Mouse (Mus musculus): ENCODE measurements around the gene Igfbp6.

The Igfbp6 gene

DNA sequence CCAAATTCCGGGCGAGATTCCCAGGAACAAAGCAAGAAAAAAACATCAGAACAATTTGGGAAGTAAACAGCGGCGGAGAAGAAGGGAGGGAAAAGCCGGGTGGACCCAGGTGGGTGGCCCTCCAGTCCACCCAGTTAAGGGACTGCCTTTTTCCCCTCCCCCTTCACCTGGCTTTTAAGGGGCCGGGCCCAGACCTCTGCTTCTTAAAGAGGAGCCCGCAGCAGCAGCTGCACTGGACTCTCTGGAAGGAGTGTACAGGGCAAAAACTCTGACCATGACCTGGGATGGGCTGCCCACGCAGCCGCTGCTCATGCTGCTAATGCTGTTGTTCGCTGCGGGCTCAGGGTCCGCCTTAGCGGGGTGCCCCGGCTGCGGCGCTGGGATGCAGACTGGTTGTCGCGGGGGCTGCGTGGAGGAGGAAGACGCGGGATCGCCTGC is at the start of gene Igfbp6:
TSS of gene Igfbp6 (plus strand) at position 89 of the 438 bp plus-strand sequence.
- DNase-seq (ENCODE audit: low spot score) = no peak

DNA sequence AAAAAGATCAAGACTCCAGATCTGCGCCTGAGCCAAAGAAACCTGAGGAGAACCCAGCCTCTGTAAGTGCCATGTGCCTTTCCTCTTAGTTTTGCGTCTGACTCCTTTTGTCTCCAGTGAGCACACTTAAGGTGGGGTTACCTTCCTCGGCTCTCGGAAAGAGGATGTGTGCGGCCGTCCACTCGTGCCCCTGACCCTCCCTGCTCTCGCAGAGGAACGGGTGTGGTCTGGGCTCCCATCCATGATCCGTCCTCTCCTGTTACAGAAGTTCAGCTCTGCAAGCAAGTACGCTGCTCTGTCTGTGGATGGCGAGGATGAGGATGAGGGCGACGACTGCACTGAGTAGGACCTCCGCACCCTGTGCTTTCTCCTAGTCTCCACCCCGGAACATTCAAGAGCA is 49.2 kb upstream of the Igfbp6 start:
- DNase-seq (ENCODE audit: low spot score) = no peak

DNA sequence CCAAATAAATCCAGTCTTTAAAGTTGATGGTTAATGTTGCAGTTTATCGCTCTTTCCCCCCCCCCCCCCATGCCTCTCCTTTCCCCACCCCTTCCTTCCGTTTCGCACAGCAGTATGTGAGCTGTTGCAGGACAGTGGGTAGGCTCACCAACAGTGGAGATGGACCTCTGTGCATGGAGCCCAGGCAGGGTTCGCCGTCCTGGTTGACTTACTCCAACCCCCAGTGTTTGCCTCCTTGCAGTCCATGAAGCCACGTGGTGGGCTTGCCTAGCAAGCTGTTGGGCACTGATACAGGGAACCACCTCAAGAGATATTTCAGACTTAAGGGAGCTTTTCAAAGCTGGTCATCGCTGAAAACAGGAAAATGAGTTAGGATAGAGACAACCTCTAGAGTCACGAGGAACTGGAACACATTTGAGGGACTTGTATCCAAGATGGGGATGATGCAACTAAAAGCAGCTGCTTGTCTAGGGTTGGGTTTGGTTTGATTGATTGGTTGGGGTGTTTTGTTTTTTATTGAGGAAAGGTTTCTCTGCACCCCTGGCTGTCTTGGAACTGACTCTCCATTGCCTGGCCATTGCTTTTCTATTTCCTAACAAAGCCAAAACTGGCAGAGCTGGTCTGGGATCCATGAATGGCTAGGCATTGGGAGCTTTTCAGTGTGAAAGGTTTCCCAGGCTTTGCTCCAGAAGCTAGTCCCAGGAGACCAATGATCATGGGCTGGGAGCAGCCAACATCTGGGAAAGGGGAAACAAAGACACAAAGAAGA is 46.8 kb upstream of the Igfbp6 start:
- no peak for DNase-seq (ENCODE audit: low spot score)

DNA sequence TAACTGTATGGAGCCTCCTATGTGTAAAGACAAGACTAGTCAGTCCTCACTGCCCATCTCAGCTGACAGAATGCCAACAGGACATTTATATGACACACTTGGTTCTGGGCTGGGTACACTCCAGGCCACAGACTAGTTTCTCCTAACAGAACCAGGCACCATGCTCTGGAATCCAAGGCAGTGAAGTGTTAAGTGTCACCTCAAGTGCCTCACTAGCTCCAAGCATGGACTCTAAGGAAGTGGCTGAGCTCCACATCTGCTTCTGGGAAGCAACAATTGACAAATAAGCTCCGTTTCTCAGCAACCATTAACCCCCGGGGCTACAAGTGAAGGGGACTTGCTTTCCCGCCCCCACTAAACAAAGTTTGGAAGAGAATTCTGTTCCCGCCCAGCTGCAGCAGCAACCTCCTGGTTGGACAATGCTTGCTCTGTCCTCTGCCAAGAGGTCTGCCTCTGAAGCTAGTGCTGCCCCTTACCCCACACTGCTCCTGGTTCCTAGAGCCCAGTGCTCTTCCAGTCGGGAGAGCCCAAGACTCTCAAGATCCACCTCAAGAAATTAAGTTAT is 46.1 kb upstream of the Igfbp6 start:
- no peak for DNase-seq (ENCODE audit: low spot score)

DNA sequence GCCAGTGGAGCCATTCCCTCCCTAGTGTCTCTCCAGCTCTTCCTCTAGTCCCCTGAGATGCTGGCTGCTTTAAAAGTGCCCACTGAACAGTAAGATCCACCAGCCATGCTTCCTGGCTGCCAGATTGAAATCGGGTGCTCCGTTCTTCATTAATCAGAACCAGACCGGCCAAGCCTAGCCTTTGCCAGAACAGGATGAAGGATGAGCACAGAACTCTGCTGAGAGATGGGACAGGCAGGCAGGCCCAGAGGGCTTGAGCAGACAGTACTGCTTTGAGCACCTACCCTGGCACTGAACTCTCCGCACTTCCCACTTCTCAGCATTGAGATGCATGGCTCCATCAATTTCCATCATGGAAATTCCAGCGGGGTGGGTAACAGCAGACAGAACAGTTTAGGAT is 44.9 kb upstream of the Igfbp6 start:
- no peak for DNase-seq (ENCODE audit: low spot score)

DNA sequence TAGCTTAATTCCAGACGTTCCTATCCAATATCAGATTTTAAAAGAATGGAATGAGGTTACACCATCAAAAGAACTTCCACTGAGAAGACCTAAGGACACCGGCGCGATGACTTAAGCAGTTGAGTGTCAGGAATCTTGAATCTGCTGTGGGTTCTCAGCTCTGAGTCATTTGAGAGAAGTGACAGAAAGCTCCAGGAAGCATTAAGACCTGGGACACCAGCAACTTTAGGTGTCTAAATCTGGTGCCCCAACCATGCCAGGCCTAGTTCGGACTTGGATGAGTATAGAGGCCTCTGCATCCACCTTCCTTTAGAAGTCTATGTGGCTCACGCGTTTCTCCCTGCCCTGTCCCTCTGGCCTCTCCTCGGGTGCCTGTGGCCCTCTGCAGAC is 44.4 kb upstream of the Igfbp6 start:
- DNase-seq (ENCODE audit: low spot score) = no peak

DNA sequence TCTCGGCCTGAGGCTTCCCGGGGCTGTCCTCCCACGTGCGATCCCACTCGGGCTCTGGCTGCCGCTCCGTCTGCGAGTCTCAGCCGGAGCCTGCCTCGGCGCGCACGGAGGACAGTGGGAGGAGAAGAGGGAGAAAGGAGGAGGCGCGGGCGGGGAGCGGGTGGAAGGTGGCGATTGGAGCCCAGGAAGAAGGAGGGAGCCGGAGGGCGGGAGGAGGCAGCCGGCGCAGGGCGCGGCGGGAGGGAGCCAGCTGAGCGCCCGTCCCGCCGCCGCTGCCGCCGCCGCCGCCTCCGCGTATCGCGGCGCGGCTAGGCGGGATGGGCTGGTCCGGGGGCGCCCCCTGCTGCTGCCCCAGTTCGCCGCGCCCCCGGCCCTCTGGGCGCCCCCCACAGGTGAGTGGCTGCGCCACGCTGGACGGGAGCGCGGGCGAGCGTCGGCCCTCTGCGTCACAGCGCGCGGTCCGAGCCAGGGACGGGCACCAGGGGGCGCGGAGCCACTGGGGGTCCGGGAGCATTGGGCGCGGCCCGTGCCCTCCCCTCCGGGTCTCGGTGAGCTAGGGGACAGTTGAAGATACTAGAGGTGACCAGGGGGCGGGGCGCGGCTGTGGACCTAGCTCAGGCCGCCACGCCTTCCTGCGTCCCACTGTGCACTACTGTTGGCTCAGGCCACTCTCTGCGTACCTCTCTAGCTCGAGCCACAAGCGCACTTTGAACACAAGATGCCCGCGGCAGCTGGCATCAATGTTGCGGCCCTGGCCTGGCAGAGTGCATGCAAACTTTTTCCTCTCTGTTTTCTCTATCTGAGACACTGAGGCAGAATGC is 43.8 kb upstream of the Igfbp6 start, which contains the start of gene Tns2:
TSS of gene Tns2 (plus strand) at position 253 of the 821 bp plus-strand sequence.
- DNase-seq (ENCODE audit: low spot score) = no peak

DNA sequence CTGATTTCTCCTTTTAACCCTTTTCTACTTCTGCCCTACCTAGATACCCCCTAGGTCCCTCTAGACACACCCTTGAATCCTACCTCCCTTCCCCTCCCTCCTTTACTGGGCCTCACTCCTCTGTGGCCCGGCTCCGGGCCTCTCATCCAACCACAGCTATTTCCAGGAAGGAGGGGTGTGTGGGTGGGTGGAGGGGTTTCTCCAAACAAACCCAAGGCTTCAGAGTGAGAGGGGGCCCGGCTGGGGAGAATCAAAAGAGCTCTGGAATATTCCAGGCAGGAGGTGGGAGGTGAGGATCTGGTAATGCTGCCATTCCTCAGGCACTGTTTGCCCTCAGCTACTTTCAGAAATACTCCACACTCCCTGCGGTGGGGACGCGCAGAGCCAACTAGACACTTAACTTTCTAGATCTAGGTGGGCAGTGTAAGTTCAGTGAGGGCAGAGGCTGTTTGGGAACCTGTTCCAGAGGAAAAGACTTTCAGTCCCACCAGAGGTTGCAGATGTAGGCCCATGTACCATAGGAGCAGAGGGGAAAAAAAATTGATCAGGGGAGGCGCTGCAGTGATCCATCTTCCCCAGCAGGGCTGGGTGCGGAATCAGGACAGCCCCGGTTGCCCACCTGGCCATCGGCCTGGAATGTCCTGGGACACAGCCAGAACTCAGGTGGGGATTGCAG is 43.0 kb upstream of the Igfbp6 start:
- DNase-seq (ENCODE audit: low spot score) = no peak

DNA sequence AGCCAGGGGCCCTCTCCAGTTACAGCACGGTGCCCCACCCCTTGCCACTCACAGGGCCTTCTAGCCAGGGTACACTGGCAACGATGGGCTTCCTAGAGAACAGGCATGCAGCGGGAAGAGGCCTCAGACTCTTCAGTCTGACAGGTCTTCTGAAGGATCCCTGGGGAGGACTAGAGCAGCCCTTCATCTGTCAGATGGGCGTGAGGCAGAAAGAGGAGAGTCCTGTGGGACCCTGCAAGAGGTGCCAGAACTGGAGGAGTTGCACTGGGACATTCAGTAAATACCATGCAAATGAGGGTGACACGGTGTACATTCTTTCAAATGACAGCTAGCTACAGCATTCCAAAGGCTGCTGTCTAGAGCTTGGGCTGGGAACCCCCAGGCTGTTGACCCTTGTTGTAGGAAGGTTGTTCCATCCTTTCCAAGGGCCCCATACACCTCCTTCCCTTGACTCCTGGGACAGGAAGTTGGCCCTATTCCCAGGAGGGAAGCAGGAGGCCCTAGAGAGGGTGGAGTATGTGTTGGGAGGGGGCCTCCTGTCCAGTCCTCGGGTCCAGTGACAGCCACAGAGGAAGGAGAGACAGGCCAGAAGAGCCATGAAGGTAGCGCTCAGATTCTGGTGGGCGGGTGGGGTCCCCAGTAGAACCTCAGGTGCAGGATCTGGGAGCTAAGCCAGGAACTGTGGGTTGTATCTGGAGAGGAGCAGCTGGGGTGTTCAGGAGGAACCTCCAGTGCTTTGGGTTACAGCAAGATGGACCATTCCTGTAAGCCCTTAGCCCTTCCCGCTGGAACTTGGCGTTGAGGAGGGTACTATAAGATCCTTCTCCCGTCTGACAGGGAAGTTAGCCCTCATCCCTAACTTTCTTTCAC is 42.3 kb upstream of the Igfbp6 start:
- no peak for DNase-seq (ENCODE audit: low spot score)

DNA sequence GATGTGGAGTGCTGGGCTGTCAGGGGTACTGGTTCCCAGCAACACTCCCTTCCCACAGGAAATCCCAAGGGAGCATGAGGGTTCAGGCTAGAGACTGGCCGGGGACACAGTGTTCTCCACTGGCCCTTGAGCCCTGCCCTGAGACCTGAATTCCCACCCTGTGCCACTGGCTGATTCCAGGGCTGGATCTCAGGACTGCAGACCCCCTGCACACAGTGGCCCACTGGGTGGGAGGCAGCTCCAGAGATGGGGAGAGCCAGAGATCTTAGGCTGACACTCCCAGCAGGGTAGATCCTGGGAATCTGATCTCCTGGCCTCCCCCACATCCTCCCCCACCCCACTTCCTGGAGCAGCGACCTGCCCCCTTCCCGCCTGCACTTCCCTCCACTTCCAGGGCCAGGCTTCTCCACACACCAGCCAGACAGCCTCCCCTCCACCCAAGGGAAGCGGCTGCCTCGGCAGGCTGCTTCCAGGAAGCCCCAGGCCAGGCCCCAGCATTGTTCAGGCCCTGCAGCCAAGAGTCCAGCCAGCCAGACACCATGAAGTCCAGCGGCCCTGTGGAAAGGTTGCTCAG is 41.5 kb upstream of the Igfbp6 start:
- no peak for DNase-seq (ENCODE audit: low spot score)

DNA sequence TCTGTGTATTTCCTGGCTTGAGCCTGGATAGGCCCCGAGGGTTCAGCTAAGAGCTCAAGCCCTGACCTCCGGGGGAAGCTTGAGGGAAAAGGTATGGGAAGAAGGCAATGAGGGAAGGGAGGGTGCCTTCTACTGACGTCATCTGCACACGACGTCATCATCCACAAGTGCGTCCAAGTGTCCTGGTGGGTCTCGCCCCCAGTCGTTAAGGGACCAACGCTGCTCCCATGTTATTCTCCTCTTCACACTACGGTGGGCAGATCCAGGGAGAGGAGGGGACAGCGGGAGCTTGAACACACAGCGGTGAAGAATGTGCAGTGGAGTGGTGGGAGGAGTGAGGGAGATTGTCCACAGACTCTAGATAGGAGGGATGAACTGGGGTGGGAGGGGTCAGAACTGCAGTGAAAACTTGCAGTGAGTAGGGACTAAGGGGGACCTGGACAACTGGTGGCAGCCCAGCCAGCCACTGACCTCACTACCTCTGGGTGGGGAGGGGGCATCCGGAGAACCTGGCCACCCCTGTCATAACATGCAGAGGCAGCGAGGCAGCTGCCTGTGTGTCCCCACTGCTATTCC is 40.7 kb upstream of the Igfbp6 start:
- DNase-seq (ENCODE audit: low spot score) = no peak

DNA sequence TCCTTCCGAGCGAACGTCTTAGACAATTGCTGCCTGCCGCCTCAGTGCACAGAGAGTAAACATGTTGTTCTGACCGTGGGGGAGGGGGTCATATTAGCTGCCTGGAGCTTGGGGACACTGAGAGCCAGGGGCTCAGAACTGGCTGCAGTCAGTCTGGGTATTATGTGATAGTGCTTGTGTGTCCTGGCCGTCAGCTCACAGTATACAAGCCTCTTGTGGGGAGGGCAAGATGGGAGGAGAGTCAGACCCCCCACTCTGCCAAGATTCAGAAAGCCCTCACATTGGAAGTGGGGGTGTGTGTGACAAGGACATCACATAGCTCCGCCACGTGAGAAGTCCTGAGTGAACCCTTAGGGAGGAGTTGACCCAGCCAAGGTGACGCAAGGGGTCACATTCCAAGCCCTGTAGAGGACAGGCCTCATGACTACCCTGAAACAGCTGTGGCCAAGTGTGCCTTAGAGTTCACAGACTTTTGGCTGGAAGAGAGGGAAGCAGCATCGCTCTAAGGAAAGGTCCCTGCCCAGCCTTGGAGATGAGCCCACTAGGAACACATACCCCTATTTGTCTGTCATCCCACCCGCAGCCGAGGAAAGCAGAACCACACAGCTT is 40.1 kb upstream of the Igfbp6 start:
- DNase-seq (ENCODE audit: low spot score) = no peak

DNA sequence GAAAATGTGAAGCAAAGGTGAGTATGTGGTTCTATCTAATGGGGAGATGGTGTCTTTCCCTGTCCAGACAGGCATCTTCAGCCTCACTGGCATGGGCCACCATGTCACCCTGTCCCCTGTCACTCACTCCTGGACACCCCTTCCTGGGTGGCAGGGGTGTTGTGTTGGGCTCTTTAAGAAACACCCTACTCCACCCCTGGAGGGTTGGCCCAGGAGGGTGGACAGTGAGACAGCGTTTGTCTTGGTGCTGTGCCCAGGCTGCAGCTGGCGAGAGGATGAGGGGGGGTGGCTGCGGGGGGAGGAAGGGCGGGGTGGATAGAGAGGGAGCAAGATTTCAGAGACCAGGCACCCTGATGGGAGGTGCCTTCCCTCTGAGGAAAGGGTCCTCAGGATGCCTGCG is 38.8 kb upstream of the Igfbp6 start:
- DNase-seq (ENCODE audit: low spot score) = no peak

DNA sequence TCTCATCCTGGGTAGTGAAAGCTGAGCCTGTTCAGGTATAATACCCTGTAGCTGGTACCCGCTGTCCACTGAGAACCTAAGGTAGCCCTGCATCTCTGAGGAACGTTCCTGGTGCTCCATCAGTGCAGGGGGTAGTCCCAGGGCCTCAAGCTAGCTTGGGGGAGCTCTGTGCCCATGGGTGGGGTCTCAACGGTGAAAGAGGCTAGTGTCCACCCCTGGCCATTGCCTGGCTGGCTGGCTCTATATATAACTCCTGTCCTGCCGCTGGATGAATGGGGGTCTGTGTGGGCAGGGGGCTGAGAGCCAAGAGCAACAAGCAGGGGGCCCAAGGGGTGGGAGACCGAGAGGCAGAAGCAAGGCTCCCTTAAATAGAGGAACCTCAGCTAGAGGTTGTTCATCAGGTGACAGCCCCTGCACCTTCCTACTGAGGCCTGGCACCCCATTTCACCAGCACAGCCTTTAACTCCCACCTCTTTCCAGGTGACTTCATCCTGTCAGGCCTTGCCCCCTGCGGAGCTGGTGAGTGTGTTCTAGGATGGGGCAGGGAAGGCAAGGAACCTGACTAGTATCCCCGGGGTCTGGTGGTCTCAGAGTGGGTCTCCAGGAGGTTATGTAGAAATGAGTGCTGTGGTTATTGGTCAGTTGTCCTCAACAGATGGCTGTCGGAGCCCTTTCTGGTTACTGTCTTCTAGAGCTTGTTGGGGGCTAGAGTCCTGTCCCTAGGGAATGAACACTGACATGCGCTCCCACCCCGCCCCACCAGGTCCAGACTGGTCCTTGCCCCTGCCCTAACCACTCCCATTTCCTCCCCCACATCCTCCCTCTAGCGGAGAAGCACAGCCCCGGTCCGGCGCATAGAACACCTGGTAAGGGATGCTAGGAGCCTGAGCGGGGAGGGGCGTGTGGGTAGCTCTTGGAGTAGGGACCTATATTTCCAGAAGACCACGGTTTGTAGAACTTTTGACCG is 38.1 kb upstream of the Igfbp6 start:
- no peak for DNase-seq (ENCODE audit: low spot score)

DNA sequence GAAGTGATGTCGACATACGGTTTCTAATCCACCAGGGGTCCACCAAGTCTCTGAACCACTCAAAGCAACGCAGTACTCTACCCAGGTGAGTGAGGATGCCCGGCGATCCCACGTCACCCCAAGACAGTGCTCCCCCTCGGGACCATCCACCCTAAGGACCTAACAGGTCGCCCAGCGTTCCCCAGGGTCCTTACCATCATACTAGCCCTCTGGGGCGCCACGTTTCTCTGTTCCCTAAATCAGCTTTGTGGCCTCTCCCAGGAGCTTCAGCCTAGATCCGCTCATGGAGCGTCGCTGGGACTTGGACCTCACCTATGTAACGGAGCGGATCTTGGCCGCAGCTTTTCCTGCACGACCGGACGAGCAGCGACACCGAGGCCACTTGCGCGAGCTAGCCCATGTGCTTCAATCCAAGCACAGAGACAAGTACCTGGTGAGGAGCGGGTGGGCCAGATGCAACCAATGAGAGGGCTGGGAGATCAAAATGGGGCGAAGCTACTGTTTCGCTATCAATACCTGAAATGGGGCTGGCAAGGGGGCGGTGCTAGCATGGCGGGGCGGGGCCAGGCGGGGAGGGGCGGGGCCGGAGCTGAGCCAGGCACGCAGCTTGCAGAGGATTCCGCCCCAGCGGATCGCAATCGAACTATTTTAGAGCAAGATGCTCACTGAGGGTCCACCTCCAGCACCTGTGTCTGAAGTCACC is 37.3 kb upstream of the Igfbp6 start:
- DNase-seq (ENCODE audit: low spot score) = no peak

DNA sequence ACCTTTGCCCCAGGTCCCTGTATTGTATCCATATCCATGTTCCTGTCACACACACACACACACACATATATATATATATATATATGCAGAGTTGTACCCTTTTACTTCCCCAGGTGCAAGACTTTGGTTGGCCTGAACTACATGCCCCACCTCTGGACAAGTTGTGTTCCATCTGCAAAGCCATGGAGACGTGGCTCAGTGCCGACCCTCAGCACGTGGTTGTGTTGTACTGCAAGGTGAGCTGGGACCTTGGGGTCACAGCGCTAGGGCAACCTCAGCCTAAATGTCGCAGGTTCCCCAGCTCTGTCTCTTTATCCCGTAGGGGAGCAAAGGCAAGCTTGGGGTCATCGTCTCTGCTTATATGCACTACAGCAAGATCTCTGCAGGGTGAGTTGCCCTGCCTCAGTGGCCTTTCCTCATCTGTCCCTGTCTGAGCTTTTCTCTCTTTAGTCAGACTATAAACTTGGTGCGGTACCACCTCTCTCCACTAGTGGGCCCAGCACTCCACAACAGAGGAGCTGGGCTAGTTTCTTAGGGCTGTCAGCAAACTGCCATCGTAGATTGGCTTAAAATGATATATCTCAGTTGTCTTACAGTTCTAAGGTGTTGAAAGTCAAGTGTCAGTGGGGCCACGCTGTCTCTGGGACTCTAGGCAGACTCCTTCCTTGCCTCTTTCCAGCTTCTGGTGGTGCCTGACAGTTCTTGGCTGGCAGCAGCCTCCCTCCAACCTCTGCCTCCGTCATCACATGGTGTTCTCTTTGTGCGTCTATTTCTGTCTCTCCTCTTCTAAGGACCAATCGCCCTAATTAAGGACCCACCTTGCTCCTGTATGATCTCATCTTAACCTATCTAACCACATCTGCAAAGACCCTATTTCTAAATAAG is 36.2 kb upstream of the Igfbp6 start:
- no peak for DNase-seq (ENCODE audit: low spot score)

Data from urinary bladder, postnatal 10 days (tissue).